Mouse (Mus musculus) erythroblast, adult 5-6 weeks (primary cell): ENCODE results near the gene Il1rap. TPM values are rescaled to one million over a fixed set of nuclear protein-coding genes. Genes with fewer than 3 reads are reported as not detected.

Source experiments
- ATAC-seq: replicated peaks from 2 replicates; pipeline ENCODE4 v1.8.0; 2016; ENCODE audit warnings: moderate number of reproducible peaks, mild to moderate bottlenecking, moderate TSS enrichment, inconsistent platforms; ENCODE audit not compliant: poor library complexity, low FRiP score, severe bottlenecking
- total RNA-seq, 2 experiments: library from RNA; stranded (forward) in 1 of 2; stranded (reverse) in 1 of 2; fragments of 150-400 nt in 1 of 2; fragments of 200-764, 138-1000 nt in 1 of 2; gene quantifications; 2 replicates each; pipeline versions ENCODE4 v1.2.3 to v1.2.4; 2015 to 2017; ENCODE audit warnings: low replicate concordance in 2 of 2

The Il1rap gene
- total RNA-seq, 2 experiments from 2014 or later, result 4.6 to 10.2 TPM

GRCm38 (mm10) chr16:26713538-26714316, 132.2 kb downstream of the Il1rap start:
- ATAC-seq, result no peak

- no peak for ATAC-seq
Measured at GRCm38 (mm10) chr16:26722464-26722863, 141.0 kb downstream of the Il1rap start.

GRCm38 (mm10) chr16:26723952-26724747, 142.6 kb downstream of the Il1rap start:
- ATAC-seq, result no peak

- ATAC-seq, result no peak
Measured at GRCm38 (mm10) chr16:26728139-26728538, 146.6 kb downstream of the Il1rap start.

GRCm38 (mm10) chr16:26730941-26731340, 149.4 kb downstream of the Il1rap start:
- no peak for ATAC-seq

GRCm38 (mm10) chr16:26732566-26732965, 151.1 kb downstream of the Il1rap start:
- no peak for ATAC-seq

GRCm38 (mm10) chr16:26755381-26756155, 174.1 kb downstream of the Il1rap start:
- ATAC-seq, result no peak

GRCm38 (mm10) chr16:26775976-26776375, 194.5 kb downstream of the Il1rap start:
- no peak for ATAC-seq

GRCm38 (mm10) chr16:26777132-26777531, 195.6 kb downstream of the Il1rap start:
- ATAC-seq, result no peak

Other genes with a start within 250 kb of the Il1rap start
- 6.0 and 6.1 TPM in 2 replicates for gene Cldn1, start 209.9 kb upstream of the Il1rap start, total RNA-seq (2015; ENCODE audit: low replicate concordance)
- 1.8 and 2.0 TPM in 2 replicates for gene Cldn1, start 209.9 kb upstream of the Il1rap start, total RNA-seq (2017; ENCODE audit: low replicate concordance)
- not detected in 2 replicates for gene Cldn16, start 118.6 kb upstream of the Il1rap start, total RNA-seq (2015; ENCODE audit: low replicate concordance)
- not detected in 2 replicates for gene Cldn16, start 118.6 kb upstream of the Il1rap start, total RNA-seq (2017; ENCODE audit: low replicate concordance)
- gene Tmem207, start 54.9 kb upstream of the Il1rap start, total RNA-seq (2015; ENCODE audit: low replicate concordance), result not detected in 2 replicates
- not detected in 2 replicates for gene Tmem207, start 54.9 kb upstream of the Il1rap start, total RNA-seq (2017; ENCODE audit: low replicate concordance)